Mouse (Mus musculus): ENCODE measurements around the gene Ncf4. TPM values are rescaled to one million over a fixed set of nuclear protein-coding genes. Genes with fewer than 3 reads are reported as not detected.

The Ncf4 gene
- 3.1 and 7.2 TPM in 2 replicates for polyA plus RNA-seq (2014; fragmentation: Nextera tagmentation; extraction: Ambion mirVana)

GRCm38 (mm10) chr15:78244695-78245492 is at the start of gene Ncf4:
Gene Ncf4 (plus strand): TSS chr15:78244801.
- peak within 1 kb of the TSS; percentile 4; the same call in 1 of the 2 replicates for H3K27ac ChIP-seq (ENCODE audit: low read depth)
- no peak within 1 kb of the TSS for H3K4me2 ChIP-seq
- H3K4me1 ChIP-seq (ENCODE audit: insufficient read depth) = peaks cover 15% of the 10 kb centered on the region; the same call in 1 of the 2 replicates
- WGBS = 67% methylated on average over 7 of the region's 7 CpGs
- no peak within 1 kb of the TSS for H3K9ac ChIP-seq
- no peak for TF ChIP-seq CTCF (IDR thresholded peaks at IDR 0.05; ENCODE audit: low read depth)
- ATAC-seq (ENCODE audit: insufficient read depth) (no peak), DNase-seq (no peak)
- no peaks in the 10 kb centered on the region for H3K27me3 ChIP-seq (ENCODE audit: insufficient read depth, low read length)
- no peaks in the 10 kb centered on the region for H3K9me3 ChIP-seq (ENCODE audit: low read depth, low read length)
- no peak within 1 kb of the TSS for H3K4me3 ChIP-seq (ENCODE audit: low read depth, low read length)
- H3K36me3 ChIP-seq (ENCODE audit: insufficient read depth) = no peaks in the 10 kb centered on the region

- H3K9me3 ChIP-seq (ENCODE audit: low read depth, low read length) = no peaks in the 10 kb centered on the region
- H3K4me1 ChIP-seq (ENCODE audit: insufficient read depth) = no peaks in the 10 kb centered on the region
- TF ChIP-seq CTCF (IDR thresholded peaks at IDR 0.05; ENCODE audit: low read depth) = no peak
- ATAC-seq (ENCODE audit: insufficient read depth) (no peak), DNase-seq (no peak)
- no peak overlapping the region for H3K4me3 ChIP-seq (ENCODE audit: low read depth, low read length)
- H3K4me2 ChIP-seq = no peak overlapping the region
- no peaks in the 10 kb centered on the region for H3K36me3 ChIP-seq (ENCODE audit: insufficient read depth)
- WGBS = 58% methylated on average over 28 of the region's 28 CpGs
- no peak overlapping the region for H3K27ac ChIP-seq (ENCODE audit: low read depth)
- H3K27me3 ChIP-seq (ENCODE audit: insufficient read depth, low read length) = no peaks in the 10 kb centered on the region
- no peak overlapping the region for H3K9ac ChIP-seq
Observed at GRCm38 (mm10) chr15:78195096-78195880, 49.3 kb upstream of the Ncf4 start.

- DNase-seq = peak; percentile 84
- 2% methylated on average over 40 of the region's 41 CpGs for WGBS
Observed at GRCm38 (mm10) chr15:78204053-78204847, 40.4 kb upstream of the Ncf4 start.

GRCm38 (mm10) chr15:78205192-78205591 is 39.4 kb upstream of the Ncf4 start:
- H3K4me3 ChIP-seq (ENCODE audit: low read depth, low read length) = no peak overlapping the region
- no peak overlapping the region for H3K4me2 ChIP-seq
- H3K9me3 ChIP-seq (ENCODE audit: low read depth, low read length) = no peaks in the 10 kb centered on the region
- H3K27me3 ChIP-seq (ENCODE audit: insufficient read depth, low read length) = peaks cover 44% of the 10 kb centered on the region
- H3K4me1 ChIP-seq (ENCODE audit: insufficient read depth) = 0 out of 2 replicates have a peak, but pooled peaks cover 3% of the 10 kb centered on the region
- H3K27ac ChIP-seq (ENCODE audit: low read depth) = no peak overlapping the region
- H3K36me3 ChIP-seq (ENCODE audit: insufficient read depth) = no peaks in the 10 kb centered on the region
- TF ChIP-seq CTCF (IDR thresholded peaks at IDR 0.05; ENCODE audit: low read depth) = peak; percentile 48
- H3K9ac ChIP-seq = no peak overlapping the region
- 38% methylated on average over 3 of the region's 3 CpGs for WGBS
- ATAC-seq (ENCODE audit: insufficient read depth) = peak; percentile 41; the same call in 1 of the 2 replicates
- DNase-seq = peak; percentile 41

More at GRCm38 (mm10) chr15:78204053-78204847, 40.4 kb upstream of the Ncf4 start:
- H3K4me1 ChIP-seq (ENCODE audit: insufficient read depth) = 0 out of 2 replicates have a peak, but pooled peaks cover 3% of the 10 kb centered on the region
- H3K4me3 ChIP-seq (ENCODE audit: low read depth, low read length) = peak overlapping the region; percentile 20; the same call in 1 of the 2 replicates
- H3K4me2 ChIP-seq = peak overlapping the region; percentile 57
- H3K36me3 ChIP-seq (ENCODE audit: insufficient read depth) = no peaks in the 10 kb centered on the region
- H3K9me3 ChIP-seq (ENCODE audit: low read depth, low read length) = no peaks in the 10 kb centered on the region
- H3K27ac ChIP-seq (ENCODE audit: low read depth) = no peak overlapping the region
- H3K27me3 ChIP-seq (ENCODE audit: insufficient read depth, low read length) = peaks cover 44% of the 10 kb centered on the region
- ATAC-seq (ENCODE audit: insufficient read depth) = peak; percentile 47; the same call in 1 of the 2 replicates
- no peak for TF ChIP-seq CTCF (IDR thresholded peaks at IDR 0.05; ENCODE audit: low read depth)
- peak overlapping the region; percentile 17; the same call in 1 of the 2 replicates for H3K9ac ChIP-seq

- ATAC-seq (ENCODE audit: insufficient read depth) = no peak
- no peak for TF ChIP-seq CTCF (IDR thresholded peaks at IDR 0.05; ENCODE audit: low read depth)
- peaks cover 41% of the 10 kb centered on the region for H3K27me3 ChIP-seq (ENCODE audit: insufficient read depth, low read length)
- H3K9me3 ChIP-seq (ENCODE audit: low read depth, low read length) = no peaks in the 10 kb centered on the region
- no peak within 1 kb of the TSS for H3K4me3 ChIP-seq (ENCODE audit: low read depth, low read length)
- no peak within 1 kb of the TSS for H3K27ac ChIP-seq (ENCODE audit: low read depth)
- H3K36me3 ChIP-seq (ENCODE audit: insufficient read depth) = no peaks in the 10 kb centered on the region
- H3K4me1 ChIP-seq (ENCODE audit: insufficient read depth) = 0 out of 2 replicates have a peak, but pooled peaks cover 3% of the 10 kb centered on the region
- WGBS = 88% methylated on average over 7 of the region's 7 CpGs
- H3K4me2 ChIP-seq = no peak within 1 kb of the TSS
- no peak for DNase-seq
- no peak within 1 kb of the TSS for H3K9ac ChIP-seq
Observed at GRCm38 (mm10) chr15:78206312-78206711, 38.3 kb upstream of the Ncf4 start, which contains the start of gene Pvalb. Gene Pvalb (minus strand): TSS chr15:78206400.

GRCm38 (mm10) chr15:78210203-78210602 is 34.4 kb upstream of the Ncf4 start:
- H3K36me3 ChIP-seq (ENCODE audit: insufficient read depth) = no peaks in the 10 kb centered on the region
- no peaks in the 10 kb centered on the region for H3K4me1 ChIP-seq (ENCODE audit: insufficient read depth)
- H3K9ac ChIP-seq = no peak overlapping the region
- peaks cover 2% of the 10 kb centered on the region for H3K27me3 ChIP-seq (ENCODE audit: insufficient read depth, low read length)
- no peak overlapping the region for H3K27ac ChIP-seq (ENCODE audit: low read depth)
- 84% methylated on average over 4 of the region's 4 CpGs for WGBS
- no peak for ATAC-seq (ENCODE audit: insufficient read depth)
- no peaks in the 10 kb centered on the region for H3K9me3 ChIP-seq (ENCODE audit: low read depth, low read length)
- no peak overlapping the region for H3K4me3 ChIP-seq (ENCODE audit: low read depth, low read length)
- no peak for TF ChIP-seq CTCF (IDR thresholded peaks at IDR 0.05; ENCODE audit: low read depth)
- no peak overlapping the region for H3K4me2 ChIP-seq
- no peak for DNase-seq

All from lung, embryonic 14.5 days (tissue).